Mouse (Mus musculus): ENCODE measurements around the gene Zfp277. TPM values are rescaled to one million over a fixed set of nuclear protein-coding genes. Genes with fewer than 3 reads are reported as not detected.

The Zfp277 gene
- total RNA-seq, 4 experiments from 2014 or later = 10.3 to 12.3 (median 11.0) TPM

GRCm38 (mm10) chr12:40445206-40445605 lies 496 bp downstream of the Zfp277 start:
- DNase-seq (ENCODE audit: low spot score) = peak; percentile 62

- no peak for DNase-seq (ENCODE audit: low spot score)
Measured at GRCm38 (mm10) chr12:40438049-40438448, 7.7 kb downstream of the Zfp277 start.

GRCm38 (mm10) chr12:40434101-40434500 lies 11.6 kb downstream of the Zfp277 start:
- DNase-seq (ENCODE audit: low spot score) = no peak

GRCm38 (mm10) chr12:40431075-40431474 lies 14.6 kb downstream of the Zfp277 start:
- DNase-seq (ENCODE audit: low spot score) = no peak

GRCm38 (mm10) chr12:40429976-40430375 lies 15.7 kb downstream of the Zfp277 start:
- DNase-seq (ENCODE audit: low spot score) = no peak

GRCm38 (mm10) chr12:40427606-40428005 lies 18.1 kb downstream of the Zfp277 start:
- no peak for DNase-seq (ENCODE audit: low spot score)

- no peak for DNase-seq (ENCODE audit: low spot score)
Measured at GRCm38 (mm10) chr12:40424991-40425390, 20.7 kb downstream of the Zfp277 start.

GRCm38 (mm10) chr12:40417257-40417656 lies 28.4 kb downstream of the Zfp277 start:
- no peak for DNase-seq (ENCODE audit: low spot score)

- no peak for DNase-seq (ENCODE audit: low spot score)
Measured at GRCm38 (mm10) chr12:40415312-40415925, 30.3 kb downstream of the Zfp277 start.

- DNase-seq (ENCODE audit: low spot score) = no peak
Measured at GRCm38 (mm10) chr12:40414682-40415311, 30.9 kb downstream of the Zfp277 start.

GRCm38 (mm10) chr12:40399812-40400211 lies 45.9 kb downstream of the Zfp277 start:
- DNase-seq (ENCODE audit: low spot score) = no peak

GRCm38 (mm10) chr12:40399386-40399785 lies 46.3 kb downstream of the Zfp277 start:
- no peak for DNase-seq (ENCODE audit: low spot score)

- DNase-seq (ENCODE audit: low spot score) = no peak
Measured at GRCm38 (mm10) chr12:40398916-40399315, 46.8 kb downstream of the Zfp277 start.

GRCm38 (mm10) chr12:40392869-40393268 lies 52.8 kb downstream of the Zfp277 start:
- no peak for DNase-seq (ENCODE audit: low spot score)

GRCm38 (mm10) chr12:40391262-40391661 lies 54.4 kb downstream of the Zfp277 start:
- no peak for DNase-seq (ENCODE audit: low spot score)

- no peak for DNase-seq (ENCODE audit: low spot score)
Measured at GRCm38 (mm10) chr12:40387786-40388185, 57.9 kb downstream of the Zfp277 start.

- no peak for DNase-seq (ENCODE audit: low spot score)
Measured at GRCm38 (mm10) chr12:40385301-40385700, 60.4 kb downstream of the Zfp277 start.

GRCm38 (mm10) chr12:40383718-40384117 lies 62.0 kb downstream of the Zfp277 start:
- no peak for DNase-seq (ENCODE audit: low spot score)

- DNase-seq (ENCODE audit: low spot score) = no peak
Measured at GRCm38 (mm10) chr12:40382539-40382938, 63.2 kb downstream of the Zfp277 start.

- no peak for DNase-seq (ENCODE audit: low spot score)
Measured at GRCm38 (mm10) chr12:40381824-40382223, 63.9 kb downstream of the Zfp277 start.

GRCm38 (mm10) chr12:40381173-40381801 lies 64.4 kb downstream of the Zfp277 start:
- DNase-seq (ENCODE audit: low spot score) = peak; percentile 9

GRCm38 (mm10) chr12:40379538-40379923 lies 66.2 kb downstream of the Zfp277 start:
- DNase-seq (ENCODE audit: low spot score) = no peak

Measured in heart, adult 8-10 months (tissue).